Mouse (Mus musculus) frontal cortex, postnatal 36 days (tissue): ENCODE data around the gene Atp13a3.
A peak's percentile ranks its signal among the peaks of the same experiment; 100 is the strongest.

Experiments used
- DNase-seq, 2 experiments: peaks; one replicate each; pipeline ENCODE4 v3.0.0; 2022; ENCODE audit warnings: low spot score in 2 of 2

Gene Atp13a3

GRCm38 (mm10) chr16:30278406-30278805 lies 127.4 kb downstream of the Atp13a3 start:
- no peak for DNase-seq

- DNase-seq, result no peak
Measured at GRCm38 (mm10) chr16:30275558-30276340, 130.0 kb downstream of the Atp13a3 start.

GRCm38 (mm10) chr16:30273065-30273464 lies 132.7 kb downstream of the Atp13a3 start:
- DNase-seq, result peak; percentile 19 to 22

GRCm38 (mm10) chr16:30271941-30272595 lies 133.7 kb downstream of the Atp13a3 start:
- peak in 1 of 2 experiments; percentile 37 for DNase-seq

GRCm38 (mm10) chr16:30271223-30271761 lies 134.5 kb downstream of the Atp13a3 start:
- no peak for DNase-seq

- no peak for DNase-seq
Measured at GRCm38 (mm10) chr16:30267359-30267758, 138.4 kb downstream of the Atp13a3 start, which contains the start of gene Cpn2. Gene Cpn2 (minus strand): TSS chr16:30267499.

GRCm38 (mm10) chr16:30266561-30266960 lies 139.2 kb downstream of the Atp13a3 start:
- no peak for DNase-seq

GRCm38 (mm10) chr16:30265611-30266010 lies 140.2 kb downstream of the Atp13a3 start:
- DNase-seq, result no peak

GRCm38 (mm10) chr16:30263156-30263555 lies 142.6 kb downstream of the Atp13a3 start:
- DNase-seq, result no peak

GRCm38 (mm10) chr16:30262664-30263063 lies 143.1 kb downstream of the Atp13a3 start:
- peak; percentile 53 to 56 for DNase-seq
